Mouse (Mus musculus) megakaryocyte progenitor cell, adult 5-6 weeks (primary cell): ENCODE results near the gene Zfp292. TPM values are rescaled to one million over a fixed set of nuclear protein-coding genes. Genes with fewer than 3 reads are reported as not detected.
A peak's percentile ranks its signal among the peaks of the same experiment; 100 is the strongest.
"Not testable (repeated sequence)": the region's sequence is repeated elsewhere in the genome, so short reads cannot be mapped to it uniquely, and the experiment has no call there.

Experiments
- ATAC-seq: replicated peaks from 2 replicates; pipeline ENCODE4 v1.8.0; 2016; ENCODE audit warnings: mild to moderate bottlenecking, moderate TSS enrichment, inconsistent platforms; ENCODE audit not compliant: poor library complexity
- total RNA-seq, 2 experiments: library from RNA; stranded (forward) in 1 of 2; stranded (reverse) in 1 of 2; fragments of 157-497, 149-512 nt in 1 of 2; fragments of 200-1000 nt in 1 of 2; gene quantifications; 2 replicates each; pipeline versions ENCODE4 v1.2.3 to v1.2.4; 2015 to 2017

Zfp292 gene
- total RNA-seq (2015) (26.6 and 32.5 TPM in 2 replicates), total RNA-seq (2017) (21.5 and 31.3 TPM in 2 replicates)

GRCm38 (mm10) chr4:34882818-34883217 lies at the start of gene Zfp292:
TSS of gene Zfp292 (minus strand) at chr4:34882960.
- peak; percentile 71 for ATAC-seq

GRCm38 (mm10) chr4:34928386-34928785 lies 45.6 kb upstream of the Zfp292 start:
- not testable (repeated sequence) for ATAC-seq

GRCm38 (mm10) chr4:34922177-34922870 lies 39.6 kb upstream of the Zfp292 start:
- ATAC-seq = peak; percentile 100

DNA sequence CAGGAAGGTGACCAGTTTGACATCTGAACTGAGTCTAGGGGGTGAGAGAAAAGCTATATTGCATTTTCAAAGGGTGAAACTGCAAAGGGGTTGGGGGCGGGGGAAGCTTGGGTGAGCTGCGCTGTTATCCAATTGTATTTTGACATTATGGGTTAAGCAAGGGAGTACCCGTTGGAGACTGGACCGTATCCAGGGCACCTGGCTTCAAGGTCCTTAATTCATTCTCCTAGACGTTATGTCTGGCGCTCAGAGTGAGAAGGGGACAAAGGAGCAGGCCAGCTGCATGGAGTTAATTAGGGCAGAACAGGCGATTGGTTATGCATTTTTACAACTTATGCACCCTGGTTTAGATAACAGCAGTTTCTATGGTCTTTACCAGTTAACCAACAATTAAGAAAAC lies 34.6 kb upstream of the Zfp292 start:
- no peak for ATAC-seq

- ATAC-seq = no peak
These were observed 29.4 kb upstream of the Zfp292 start for GRCm38 (mm10) chr4:34912171-34912570.

DNA sequence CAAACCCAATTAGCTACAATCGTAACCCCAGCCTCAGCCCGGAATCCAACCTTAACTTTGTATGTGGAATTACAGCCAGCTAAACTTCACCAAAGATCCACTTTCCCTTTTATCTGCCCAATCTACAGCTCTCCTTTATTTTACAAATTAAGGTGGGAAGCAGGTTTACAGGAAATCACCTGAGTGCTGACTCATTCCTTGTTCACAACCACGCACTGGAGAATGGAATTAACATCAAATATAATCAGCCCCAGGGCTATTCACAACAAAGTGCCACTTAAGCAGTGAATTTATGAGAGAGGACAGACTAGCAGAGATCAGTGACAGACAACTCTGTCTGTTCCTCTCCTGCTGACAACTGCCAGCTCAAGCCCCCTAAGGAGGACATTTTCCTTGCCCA lies 28.6 kb upstream of the Zfp292 start:
- ATAC-seq = no peak

DNA sequence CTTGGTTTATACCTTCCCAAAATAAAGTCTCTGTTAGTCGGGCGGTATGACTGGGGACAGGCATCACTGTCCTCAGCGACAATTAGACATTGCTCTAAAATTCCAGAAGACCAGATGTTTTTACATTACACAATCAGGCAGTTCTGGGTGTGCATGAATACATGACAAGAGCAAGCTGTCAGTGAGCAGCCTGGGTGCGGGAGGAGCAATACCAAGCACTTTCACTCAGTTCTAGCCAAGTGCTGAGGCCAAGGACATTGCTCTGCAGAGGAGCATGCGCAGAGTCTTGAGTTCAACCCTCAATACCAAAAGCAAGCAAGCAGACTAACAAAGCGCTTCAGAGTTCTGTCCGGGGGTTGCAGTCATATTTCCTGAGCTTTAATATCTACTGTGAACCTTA lies 25.4 kb upstream of the Zfp292 start:
- no peak for ATAC-seq

DNA sequence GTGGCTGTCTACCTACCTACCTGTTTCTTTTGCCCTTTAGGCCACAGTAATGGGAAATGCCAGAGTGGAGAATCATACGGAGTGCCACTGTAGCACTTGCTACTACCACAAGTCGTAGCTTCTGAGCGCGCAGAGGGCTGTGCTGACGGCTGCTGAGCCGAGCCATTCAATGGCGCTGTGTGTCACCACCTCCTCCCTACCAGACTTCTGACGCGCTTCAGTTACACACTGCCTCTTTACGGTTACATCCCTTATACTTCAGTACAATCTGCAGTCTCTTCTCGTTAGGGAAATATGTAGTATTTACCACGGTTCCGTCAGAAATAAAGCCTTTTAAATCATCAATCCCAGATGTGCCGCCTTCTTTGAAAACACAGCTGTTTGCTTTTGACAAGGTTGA lies 24.3 kb upstream of the Zfp292 start:
- no peak for ATAC-seq

- ATAC-seq = no peak
These were observed 23.4 kb upstream of the Zfp292 start for GRCm38 (mm10) chr4:34906151-34906550.

- peak; percentile 64; the same call in 1 of the 2 replicates for ATAC-seq
These were observed 22.6 kb upstream of the Zfp292 start for GRCm38 (mm10) chr4:34905396-34905795.

- ATAC-seq = not testable (repeated sequence)
These were observed 18.8 kb upstream of the Zfp292 start for GRCm38 (mm10) chr4:34901582-34901981.

DNA sequence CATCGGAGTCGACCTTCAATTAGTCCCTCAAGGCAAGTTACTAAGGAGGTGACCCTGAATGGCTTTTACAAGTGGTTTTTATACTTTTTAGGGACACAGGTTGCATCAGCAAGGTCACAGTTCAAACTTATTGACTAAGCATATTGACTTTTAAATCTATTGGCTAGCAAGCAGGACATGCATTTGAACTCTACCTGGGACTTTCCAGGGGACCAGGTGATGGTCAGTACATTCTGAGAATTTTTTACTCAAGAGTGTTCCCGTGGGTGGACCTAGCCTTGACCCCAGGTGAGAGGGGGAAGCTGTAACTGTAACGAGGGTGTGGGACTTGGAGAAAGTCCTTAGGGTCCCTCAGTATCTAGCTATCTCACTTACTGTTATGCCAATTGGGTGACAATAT lies 18.4 kb upstream of the Zfp292 start:
- no peak for ATAC-seq

DNA sequence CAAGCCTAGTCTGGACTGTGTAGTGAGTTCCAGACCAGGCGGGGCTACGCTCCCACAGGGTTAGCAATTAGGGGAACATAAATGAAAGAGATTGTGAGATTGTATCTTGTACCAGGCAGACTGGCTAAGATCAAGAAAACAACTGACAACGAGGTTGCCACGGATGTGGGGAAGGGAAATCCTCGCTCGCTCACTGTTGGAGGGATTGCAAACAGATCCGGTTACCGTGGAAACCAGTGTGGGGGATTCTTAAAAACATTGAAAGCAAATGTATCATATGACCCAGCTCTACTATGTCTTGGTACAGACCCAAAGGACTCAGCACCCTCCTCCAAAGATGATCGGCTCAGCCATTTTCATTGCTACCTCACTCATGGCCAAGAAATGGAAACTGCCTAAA lies 17.4 kb upstream of the Zfp292 start:
- no peak for ATAC-seq

DNA sequence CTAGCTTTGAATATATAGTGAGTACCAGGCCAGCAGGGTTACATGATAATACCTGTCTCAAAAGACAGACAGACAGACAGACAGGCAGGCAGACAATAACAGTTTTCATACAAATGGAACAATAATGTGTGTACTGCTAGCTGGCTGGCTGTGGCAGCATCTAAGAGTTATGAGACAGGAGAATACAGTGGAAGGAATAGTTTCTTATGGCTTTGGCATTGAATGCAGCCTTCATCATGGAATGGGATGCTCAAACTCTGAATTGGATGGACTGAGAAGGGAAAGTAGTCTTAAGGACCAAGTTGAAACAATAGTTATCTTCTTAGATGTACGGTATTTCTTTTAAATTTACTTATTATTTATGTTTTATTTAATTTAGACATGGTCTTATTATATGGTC lies 16.6 kb upstream of the Zfp292 start:
- ATAC-seq = no peak

GRCm38 (mm10) chr4:34898497-34898896 lies 15.7 kb upstream of the Zfp292 start:
- ATAC-seq = no peak

- no peak for ATAC-seq
These were observed 10.7 kb upstream of the Zfp292 start, which contains the start of gene Cga for GRCm38 (mm10) chr4:34893479-34893878. TSS of gene Cga (plus strand) at chr4:34893779.

DNA sequence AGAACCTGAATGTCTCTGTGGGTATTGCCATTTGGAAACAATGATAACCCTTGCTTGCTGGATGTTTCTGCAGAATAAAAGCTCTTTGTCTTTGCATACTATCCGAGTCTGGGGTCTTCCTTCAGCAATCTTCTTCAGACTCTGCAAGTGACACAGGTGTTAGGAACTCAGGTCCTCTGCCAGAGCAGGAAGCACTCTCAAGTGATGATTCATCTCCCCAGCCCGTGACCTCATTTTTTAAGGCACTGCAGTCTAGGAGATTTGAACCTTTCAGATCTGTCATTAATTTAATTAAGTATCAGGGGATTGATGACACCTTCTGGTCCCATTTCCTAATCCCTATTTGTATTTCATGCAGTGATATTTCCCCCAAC lies 7.0 kb upstream of the Zfp292 start:
- no peak for ATAC-seq

DNA sequence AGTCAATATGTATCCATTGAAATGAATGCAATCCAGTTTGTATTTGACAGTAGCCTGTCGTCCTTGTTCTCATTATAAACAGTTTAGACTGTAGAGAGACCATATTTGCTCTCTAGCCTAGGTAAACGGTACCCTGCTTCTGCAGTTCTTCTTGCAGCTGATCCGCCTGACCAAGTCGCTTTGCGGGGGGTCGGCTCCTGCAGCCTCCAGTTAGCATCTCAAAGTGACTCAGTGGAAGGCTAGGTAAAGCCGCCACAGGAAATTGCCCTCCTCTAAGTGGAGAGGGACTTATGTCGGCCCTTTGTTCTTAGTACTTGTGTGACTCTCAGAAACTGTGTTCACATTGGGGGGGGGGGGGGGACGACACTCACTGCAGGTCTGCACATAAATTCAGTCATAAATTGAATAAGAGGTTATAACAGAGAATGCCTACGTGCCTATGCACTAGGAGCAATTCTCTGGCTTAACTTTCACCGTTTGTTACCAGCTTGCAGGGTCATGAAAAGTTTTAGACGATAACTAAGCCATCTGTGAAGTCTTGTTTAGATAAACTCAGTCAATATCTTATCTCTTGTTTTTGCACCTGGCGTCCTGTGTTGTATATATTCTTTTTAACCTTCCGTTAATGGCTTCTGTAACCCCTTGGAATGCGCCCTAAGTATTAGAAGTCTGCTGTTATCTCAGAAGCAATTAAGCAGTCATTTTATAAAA lies 6.5 kb upstream of the Zfp292 start:
- peak; percentile 12; the same call in 1 of the 2 replicates for ATAC-seq

GRCm38 (mm10) chr4:34887295-34887694 lies 4.5 kb upstream of the Zfp292 start:
- ATAC-seq = no peak

- peak; percentile 76 for ATAC-seq
These were observed 3.8 kb upstream of the Zfp292 start for GRCm38 (mm10) chr4:34886490-34887111.

DNA sequence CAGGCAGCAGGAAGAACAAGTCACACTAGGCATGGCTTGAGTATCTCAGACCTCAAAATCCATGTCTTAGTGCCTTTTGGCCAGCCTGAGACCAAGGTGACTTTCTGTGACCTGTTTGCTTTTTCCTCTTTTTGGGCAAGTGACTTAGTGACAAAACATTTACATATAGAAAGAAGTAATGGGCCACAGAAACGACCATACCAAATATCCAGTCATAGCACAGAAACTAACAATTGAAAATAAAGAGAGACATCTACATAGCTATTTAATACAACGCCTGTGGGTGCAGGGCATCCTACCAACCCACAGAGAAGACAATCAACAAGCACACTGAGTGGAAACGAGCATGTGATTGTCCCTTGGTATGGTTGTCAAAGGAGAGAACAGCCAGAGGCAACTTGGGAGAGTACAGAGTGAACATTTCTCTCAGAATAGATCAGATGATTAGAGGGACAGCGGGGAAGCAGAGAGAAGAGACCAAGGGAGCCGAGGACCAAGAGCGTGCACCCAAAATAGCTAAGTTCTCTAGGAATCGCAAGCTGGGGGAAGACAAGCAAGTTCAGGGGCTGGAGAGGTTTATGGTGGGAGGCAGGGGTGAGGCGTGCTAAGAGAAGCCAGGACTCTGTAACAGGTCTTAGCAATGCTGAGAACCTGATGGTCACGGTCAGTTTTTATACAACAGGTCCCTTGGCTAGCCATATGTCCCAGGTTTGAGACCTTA lies 3.0 kb upstream of the Zfp292 start:
- ATAC-seq = no peak
